Mouse (Mus musculus) heart, postnatal 0 days (tissue): ENCODE results near the gene Mettl8. TPM values are rescaled to one million over a fixed set of nuclear protein-coding genes. Genes with fewer than 3 reads are reported as not detected.
A peak's percentile ranks its signal among the peaks of the same experiment; 100 is the strongest.

Experiments used
- ATAC-seq: fragments of 200-750 bp; cut with Nextera tagmentation; 2 replicates; pipeline ENCODE4 v1.8.0; 2017; ENCODE audit warnings: low read depth, moderate number of reproducible peaks, moderate library complexity; ENCODE audit not compliant: insufficient read depth
- DNase-seq: peaks from one replicate; pipeline ENCODE4 v3.0.0-alpha.2; 2016; ENCODE audit warnings: low spot score
- H3K27ac ChIP-seq: fragments of 300-500 bp; sonication (generic); 2 replicates; pipeline ENCODE4 v1.5.1; 2014; ENCODE audit warnings: low read depth, mild to moderate bottlenecking
- H3K27me3 ChIP-seq: fragments of 300-500 bp; sonication (generic); 2 replicates; pipeline ENCODE4 v1.6.1; 2014; ENCODE audit warnings: low read length, mixed read lengths; ENCODE audit not compliant: control insufficient read depth, insufficient read depth
- H3K36me3 ChIP-seq: fragments of 300-500 bp; sonication (generic); replicated peaks from 2 replicates; pipeline ENCODE4 v1.6.1; 2014; ENCODE audit warnings: low read length, mixed read lengths; ENCODE audit not compliant: control insufficient read depth, insufficient read depth
- H3K4me1 ChIP-seq: fragments of 300-500 bp; sonication (generic); 2 replicates; pipeline ENCODE4 v1.6.1; 2014; ENCODE audit warnings: antibody characterized with exemption; ENCODE audit not compliant: control insufficient read depth, insufficient read depth
- H3K4me2 ChIP-seq: fragments of 300-500 bp; sonication (generic); 2 replicates; pipeline ENCODE4 v1.6.1; 2014; ENCODE audit warnings: low read depth, mild to moderate bottlenecking, low read length, moderate library complexity
- H3K4me3 ChIP-seq: fragments of 300-500 bp; sonication (generic); 2 replicates; pipeline ENCODE4 v1.5.1; 2014; ENCODE audit warnings: low read depth, low read length
- H3K9ac ChIP-seq: fragments of 300-500 bp; sonication (generic); replicated peaks from 2 replicates; pipeline ENCODE4 v1.6.1; 2014; ENCODE audit warnings: low read depth, low read length, mixed read lengths
- H3K9me3 ChIP-seq: fragments of 300-500 bp; sonication (generic); replicated peaks from 2 replicates; pipeline ENCODE4 v1.6.1; 2016; ENCODE audit warnings: low read length; ENCODE audit not compliant: control insufficient read depth
- CTCF ChIP-seq: IDR thresholded peaks from 2 replicates; pipeline ENCODE4 v1.5.1; 2016; ENCODE audit warnings: antibody characterized with exemption, control low read depth, low read depth
- EP300 ChIP-seq: IDR thresholded peaks from 2 replicates; pipeline ENCODE4 v1.6.1; 2016; ENCODE audit warnings: antibody characterized with exemption, low read depth
- WGBS: fragments of 180-500 bp; shearing (Covaris S2); extraction: QIAGEN DNeasy Blood & Tissue Kit; methylation state at CpG from one replicate; pipeline ENCODE4 v1.1.7; 2014; 5-methylcytosine and 5-hydroxymethylcytosine counted together
- polyA plus RNA-seq: library from polyadenylated mRNA; unstranded; fragments of >200 nt; fragmentation: Nextera tagmentation; extraction: Ambion mirVana; gene quantifications from 2 replicates; pipeline ENCODE4 v1.2.1, GENCODE M21; 2015
- total RNA-seq: library from RNA; depleted of rRNA; stranded (reverse); fragments of >200 nt; gene quantifications from 2 replicates; pipeline ENCODE4 v1.2.3, GENCODE M21; 2014; ENCODE audit warnings: low replicate concordance

The Mettl8 gene
- total and polyA plus RNA-seq, 2 experiments from 2014 or later: 5.0 to 11.0 TPM

DNA sequence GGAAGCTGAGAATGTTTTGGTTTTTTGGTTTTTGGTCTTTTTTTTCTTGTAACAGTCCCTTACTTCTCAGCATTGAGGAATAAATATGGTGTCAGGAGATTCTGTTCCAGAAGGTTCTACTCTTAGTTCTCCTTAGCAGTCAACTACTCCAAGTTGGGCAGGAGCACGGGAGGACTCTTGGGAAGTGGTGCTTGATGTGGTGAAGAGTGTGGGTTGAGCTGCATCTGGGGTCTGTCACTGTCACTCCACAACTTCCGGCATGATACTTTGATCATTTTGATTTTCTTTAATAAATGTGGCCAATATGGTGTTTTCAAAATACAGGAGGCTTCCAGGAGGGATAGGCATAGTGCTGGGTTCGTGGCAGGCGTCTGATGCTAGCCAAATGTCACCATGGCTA is 22.4 kb downstream of the Mettl8 start:
- ATAC-seq: no peak

DNA sequence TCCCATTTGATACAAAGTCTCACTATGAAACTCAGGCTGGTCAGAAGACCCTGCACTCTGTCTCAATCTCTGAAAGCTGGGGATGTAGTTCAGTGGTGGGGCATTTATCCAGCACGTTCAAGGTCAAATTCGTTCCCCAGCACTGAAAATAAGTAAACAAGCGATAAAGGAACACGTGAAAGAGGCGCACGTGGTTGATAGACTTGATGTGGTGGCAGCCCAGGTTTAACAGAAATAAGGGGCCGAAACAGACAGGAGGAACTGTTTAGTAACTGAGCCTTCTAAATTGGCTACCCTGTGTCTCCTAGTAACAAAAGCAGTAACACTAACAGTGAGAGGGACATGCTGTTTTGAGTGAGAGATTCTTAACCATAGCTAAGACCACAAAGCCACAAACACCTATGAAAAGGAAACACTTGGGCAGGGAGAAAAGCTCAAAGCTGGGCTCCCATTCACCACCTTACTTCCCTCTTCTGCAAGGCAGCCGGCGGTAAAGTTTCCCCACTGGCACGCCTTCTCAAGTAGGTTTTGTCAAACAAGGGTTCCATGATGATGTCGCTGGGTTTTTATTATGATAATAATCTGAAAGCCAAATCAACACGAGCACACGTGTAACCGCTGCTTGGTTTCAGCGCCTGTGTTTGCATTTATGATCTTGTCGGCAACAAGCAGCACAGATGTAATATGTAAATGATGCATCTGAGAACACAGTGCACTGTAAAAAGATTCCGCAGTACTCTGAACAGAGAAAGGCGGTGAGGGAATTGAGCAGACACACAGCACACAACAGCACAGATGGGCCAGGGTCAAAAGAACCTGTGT is 23.2 kb downstream of the Mettl8 start:
- H3K4me3 ChIP-seq: no peak overlapping the region
- TF ChIP-seq CTCF: no peak
- TF ChIP-seq EP300: no peak
- no peaks in the 10 kb centered on the region for H3K27me3 ChIP-seq
- H3K4me2 ChIP-seq: no peak overlapping the region
- H3K36me3 ChIP-seq: no peaks in the 10 kb centered on the region
- WGBS: 70% methylated on average over 18 of the region's 18 CpGs
- ATAC-seq (0 out of 2 replicates have a peak, but pooled peaks have one; percentile 25), DNase-seq (no peak)
- H3K9me3 ChIP-seq: no peaks in the 10 kb centered on the region
- H3K27ac ChIP-seq: peak overlapping the region; percentile 16; the same call in 1 of the 2 replicates
- H3K4me1 ChIP-seq: peaks cover 26% of the 10 kb centered on the region
- H3K9ac ChIP-seq: no peak overlapping the region

More for the DNA sequence above, 22.4 kb downstream of the Mettl8 start:
- WGBS: 69% methylated on average over 4 of the region's 4 CpGs
- Histone ChIP-seq H3K27me3 (no peaks in the 10 kb centered on the region), H3K4me1 (peaks cover 26% of the 10 kb centered on the region), H3K9ac (no peak overlapping the region), H3K4me3 (no peak overlapping the region), H3K36me3 (no peaks in the 10 kb centered on the region), H3K9me3 (no peaks in the 10 kb centered on the region), H3K27ac (no peak overlapping the region), H3K4me2 (no peak overlapping the region)
- TF ChIP-seq CTCF (no peak), EP300 (no peak)
- DNase-seq: no peak

GRCm38 (mm10) chr2:71030663-71031062 is 24.7 kb downstream of the Mettl8 start:
- TF ChIP-seq CTCF (no peak), EP300 (no peak)
- no peaks in the 10 kb centered on the region for H3K36me3 ChIP-seq
- ATAC-seq: no peak
- no peak overlapping the region for H3K27ac ChIP-seq
- WGBS: 77% methylated on average over 2 of the region's 2 CpGs
- H3K9ac ChIP-seq: no peak overlapping the region
- peaks cover 26% of the 10 kb centered on the region for H3K4me1 ChIP-seq
- no peaks in the 10 kb centered on the region for H3K9me3 ChIP-seq
- H3K4me2 ChIP-seq: no peak overlapping the region
- DNase-seq: no peak
- no peaks in the 10 kb centered on the region for H3K27me3 ChIP-seq
- no peak overlapping the region for H3K4me3 ChIP-seq

DNA sequence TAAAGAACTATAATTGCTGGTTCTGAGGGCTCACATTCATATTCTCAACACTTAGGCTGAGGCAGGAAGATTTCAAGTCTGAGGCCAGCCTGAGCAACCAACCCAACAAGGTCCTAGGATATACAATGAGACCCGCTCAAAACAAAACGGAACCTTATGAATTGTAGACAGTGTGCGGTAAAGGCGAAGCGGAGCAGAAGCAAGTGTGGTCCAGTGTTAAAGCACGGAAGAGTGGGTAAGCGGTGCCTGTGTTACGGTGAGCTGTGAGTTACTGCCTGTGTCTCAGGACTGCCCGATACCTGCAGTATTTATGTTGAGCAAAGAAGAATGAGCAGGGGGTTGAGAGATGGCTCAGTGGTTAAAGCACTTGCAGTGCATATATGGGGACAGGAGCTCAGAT is 27.8 kb downstream of the Mettl8 start:
- H3K36me3 ChIP-seq: no peaks in the 10 kb centered on the region; the same call in 1 of the 2 replicates
- 96% methylated on average over 9 of the region's 9 CpGs for WGBS

GRCm38 (mm10) chr2:71026787-71027186 is 28.6 kb downstream of the Mettl8 start:
- Histone ChIP-seq H3K4me2 (no peak overlapping the region), H3K27me3 (no peaks in the 10 kb centered on the region), H3K9me3 (no peaks in the 10 kb centered on the region), H3K9ac (no peak overlapping the region), H3K4me3 (no peak overlapping the region), H3K4me1 (peaks cover 3% of the 10 kb centered on the region; the same call in 1 of the 2 replicates), H3K36me3 (no peaks in the 10 kb centered on the region; the same call in 1 of the 2 replicates), H3K27ac (no peak overlapping the region)
- TF ChIP-seq CTCF: peak; percentile 50
- no peak for TF ChIP-seq EP300
- ATAC-seq (peak; percentile 95), DNase-seq (peak; percentile 77)
- WGBS: 42% methylated on average over 5 of the region's 5 CpGs

More for the DNA sequence above, 27.8 kb downstream of the Mettl8 start:
- Histone ChIP-seq H3K27me3 (no peaks in the 10 kb centered on the region), H3K4me2 (no peak overlapping the region), H3K4me1 (peaks cover 11% of the 10 kb centered on the region; the same call in 1 of the 2 replicates), H3K9me3 (no peaks in the 10 kb centered on the region), H3K27ac (no peak overlapping the region), H3K9ac (no peak overlapping the region), H3K4me3 (no peak overlapping the region)
- no peak for TF ChIP-seq EP300
- no peak for TF ChIP-seq CTCF
- no peak for DNase-seq
- no peak for ATAC-seq
